ENCODE assay signal across 19 mouse cellular contexts in genomic region chr11:3278351-3278750, GRCm38 (mm10).
"Had no signal": no experiment of that assay in that cellular context is flagged by ENCODE, and none has a peak within 500 bp of the region (broad histone marks: within the 10 kb centered on the region; RNA-seq: fewer than 3 reads in every experiment).

No protein-coding gene starts in this region.

- H3K27me3 ChIP-seq: neural tube, embryonic 13.5 days; neural tube, embryonic 15.5 days had no signal

- ATAC-seq: midbrain, embryonic 16.5 days had no signal

- H3K4me1 ChIP-seq: midbrain, embryonic 10.5 days; neural tube, embryonic 13.5 days; neural tube, embryonic 15.5 days had no signal

- H3K4me3 ChIP-seq: midbrain, embryonic 10.5 days; myocyte; neural tube, embryonic 13.5 days; neural tube, embryonic 15.5 days had no signal

- H3K9ac ChIP-seq: liver, embryonic 14.5 days; lung, embryonic 14.5 days; neural tube, embryonic 13.5 days; neural tube, embryonic 15.5 days had no signal

- H3K4me2 ChIP-seq: lung, embryonic 14.5 days; neural tube, embryonic 13.5 days; neural tube, embryonic 15.5 days had no signal

- H3K36me3 ChIP-seq: midbrain, embryonic 10.5 days; neural tube, embryonic 13.5 days; neural tube, embryonic 15.5 days had no signal

- H3K9me3 ChIP-seq: neural tube, embryonic 15.5 days had no signal

- H3K27ac ChIP-seq: liver, embryonic 14.5 days; midbrain, embryonic 10.5 days; neural tube, embryonic 13.5 days; neural tube, embryonic 15.5 days had no signal

- DNase-seq: lung, adult 18-20 months; lung, embryonic 14.5 days; lung, postnatal 10 days; lung, postnatal 4 days; midbrain, embryonic 14.5 days; retina, postnatal 1 day; right cerebral cortex, adult 18-20 months; right cerebral cortex, postnatal 25 days; right cerebral cortex, postnatal 4 days; spleen, adult 18-20 months; thymus, adult 18-20 months; thymus, postnatal 14 days; thymus, postnatal 36 days had no signal
